Mouse (Mus musculus): Measurements from ENCODE around the gene Tmem132e. TPM values are rescaled to one million over a fixed set of nuclear protein-coding genes. Genes with fewer than 3 reads are reported as not detected.

Tmem132e gene
- not detected in 2 replicates for total RNA-seq (2014; fragmentation: Nextera tagmentation)
- total RNA-seq (2017) = not detected in 2 replicates

DNA sequence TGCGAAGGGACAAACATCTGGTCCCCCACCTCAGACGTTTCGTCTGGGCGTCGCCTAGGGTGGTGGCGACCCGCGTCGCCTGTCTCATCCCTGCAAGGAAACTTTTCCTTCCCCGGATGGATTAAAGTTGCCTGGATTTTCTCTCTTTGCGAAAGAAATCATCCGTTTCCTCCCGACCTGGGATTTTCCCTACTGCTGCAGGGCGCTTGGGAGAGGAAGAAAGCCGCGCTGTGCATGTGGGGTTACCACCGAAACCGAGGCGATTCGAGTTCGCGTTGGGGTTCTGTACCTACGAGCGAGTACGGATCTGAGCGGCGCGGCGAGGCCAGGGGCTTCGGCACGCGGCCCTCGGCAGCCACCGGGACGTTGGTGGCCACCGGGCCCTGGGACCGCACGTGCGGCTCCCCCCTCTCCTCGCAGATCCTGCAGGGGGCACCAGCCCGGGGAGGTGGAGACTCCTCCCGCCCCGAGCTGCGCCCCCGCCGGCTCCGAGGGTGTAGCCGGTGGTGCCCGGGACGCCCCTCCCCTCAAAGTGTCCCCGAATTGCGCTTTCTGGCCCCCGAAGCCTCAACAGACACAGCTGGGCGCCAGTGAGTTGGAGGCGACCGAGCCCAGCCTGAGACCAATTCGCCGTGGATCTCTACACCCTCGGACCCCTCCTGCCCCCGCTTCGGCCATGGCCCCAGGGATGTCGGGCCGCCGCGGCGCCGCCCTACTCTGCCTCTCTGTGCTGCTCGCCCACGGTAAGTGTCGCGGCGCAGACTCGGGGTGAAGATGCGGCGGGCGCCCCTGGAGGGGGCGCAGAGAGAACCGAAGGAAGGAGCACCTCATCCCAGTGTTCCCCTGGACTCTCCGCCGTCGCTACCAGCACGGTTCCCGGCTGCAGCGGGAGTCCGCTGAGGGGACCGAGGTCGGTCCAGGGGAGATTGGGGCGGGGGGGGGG is at the start of gene Tmem132e:
TSS of gene Tmem132e (plus strand) at position 530 of the 943 bp plus-strand sequence.
- ATAC-seq (replicated peaks; ENCODE audit: poor library complexity, severe bottlenecking) = no peak

DNA sequence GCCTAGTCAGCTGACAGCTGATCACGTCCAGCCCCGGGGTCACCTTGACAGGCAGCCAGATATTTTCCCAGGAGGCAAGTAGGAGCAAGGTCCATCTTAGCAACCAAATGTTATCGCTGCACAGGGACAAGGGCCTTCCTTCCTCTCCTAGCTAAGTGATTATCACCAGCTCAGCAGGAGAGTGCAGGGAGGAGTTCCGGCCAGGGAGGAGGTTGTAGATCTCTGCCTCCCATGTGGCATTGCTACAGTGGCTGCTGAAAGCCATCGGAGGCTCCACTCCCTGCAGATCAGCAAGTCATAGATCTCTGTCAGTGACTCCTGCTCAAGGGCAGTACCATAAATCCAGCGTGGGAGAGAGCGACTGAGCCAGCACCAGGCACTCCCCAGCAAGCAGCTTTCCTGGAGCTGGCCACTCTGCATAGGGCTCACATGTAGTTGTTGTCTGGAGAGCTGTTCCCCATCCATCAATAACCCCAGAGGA is 48.7 kb upstream of the Tmem132e start:
- ATAC-seq (replicated peaks; ENCODE audit: poor library complexity, severe bottlenecking) = no peak

DNA sequence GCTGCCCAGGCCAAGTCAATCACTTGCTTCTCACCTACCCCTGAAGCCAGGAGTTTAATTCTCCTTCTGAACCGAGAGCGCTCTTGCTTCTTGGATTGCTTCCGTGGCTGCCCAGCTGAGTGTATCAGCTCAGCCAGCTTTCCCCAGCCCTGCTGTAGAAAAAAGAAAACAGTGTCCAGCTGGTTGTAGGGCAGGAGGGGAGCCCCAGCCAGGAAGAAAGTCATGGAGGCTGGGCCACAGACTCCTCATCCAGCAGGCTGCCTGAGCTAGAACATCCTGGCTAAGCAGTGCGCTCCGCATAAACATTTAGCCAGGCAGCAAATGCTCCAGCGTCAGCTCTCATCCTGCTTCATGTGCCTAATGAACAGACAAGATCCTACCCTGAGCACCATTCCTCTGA is 48.3 kb upstream of the Tmem132e start:
- ATAC-seq (replicated peaks; ENCODE audit: poor library complexity, severe bottlenecking) = no peak

DNA sequence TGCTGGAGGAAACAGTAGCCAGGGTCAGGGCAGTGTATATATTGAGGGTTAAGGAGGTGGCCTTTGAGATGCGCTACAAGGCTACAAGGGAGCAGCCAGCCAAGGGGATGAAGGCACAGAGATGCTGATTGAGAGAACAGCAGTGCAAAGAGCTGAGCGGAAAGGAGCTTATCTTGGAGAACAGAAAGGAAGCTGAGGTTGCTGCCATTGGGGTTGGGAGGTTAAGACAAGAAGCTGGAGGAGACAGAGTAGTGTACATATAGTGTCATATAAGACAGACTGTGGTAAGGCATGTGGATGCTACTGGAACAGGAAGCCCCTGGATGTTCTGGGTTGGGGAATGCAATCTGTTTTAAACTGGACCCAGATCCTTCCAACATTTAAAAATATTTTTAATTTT is 47.8 kb upstream of the Tmem132e start:
- no peak for ATAC-seq (replicated peaks; ENCODE audit: poor library complexity, severe bottlenecking)

DNA sequence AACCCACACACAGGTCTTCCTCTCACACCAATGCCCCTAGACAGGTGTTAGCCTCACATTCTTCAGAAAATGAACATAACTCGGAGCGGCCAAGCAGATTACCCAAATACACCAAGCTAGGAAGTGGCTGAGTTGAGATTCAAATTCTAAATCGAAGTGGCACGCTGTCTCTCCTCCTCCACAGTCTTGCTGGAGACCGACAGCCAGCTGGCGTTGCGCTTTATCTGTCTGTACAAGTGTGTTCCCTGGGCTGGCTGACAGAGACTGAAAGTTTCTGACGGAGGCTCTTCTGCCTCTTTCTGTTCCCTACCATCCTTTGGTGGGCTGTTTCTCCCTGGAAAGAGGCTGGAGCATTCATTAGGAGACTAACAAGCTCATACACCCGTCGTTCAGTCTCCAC is 37.7 kb upstream of the Tmem132e start:
- no peak for ATAC-seq (replicated peaks; ENCODE audit: poor library complexity, severe bottlenecking)

DNA sequence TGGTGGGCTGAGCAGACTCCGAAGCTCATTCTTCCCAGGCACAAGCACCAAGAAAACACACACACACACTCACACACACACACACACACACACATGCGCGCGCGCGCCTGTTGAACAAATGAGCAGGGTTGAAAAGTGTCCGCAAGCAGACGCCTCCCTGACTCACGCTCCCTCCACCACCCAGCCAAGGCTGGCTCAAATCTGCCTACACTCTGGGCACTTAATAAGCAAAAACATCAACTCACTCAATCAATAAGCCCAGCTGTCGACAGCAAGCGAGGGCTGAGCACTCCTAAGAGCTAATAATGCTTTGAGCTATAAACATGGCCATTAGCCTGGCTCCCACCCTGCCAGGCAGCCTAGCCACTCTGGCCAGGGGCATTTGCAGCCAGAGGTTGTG is 18.5 kb upstream of the Tmem132e start:
- no peak for ATAC-seq (replicated peaks; ENCODE audit: poor library complexity, severe bottlenecking)

DNA sequence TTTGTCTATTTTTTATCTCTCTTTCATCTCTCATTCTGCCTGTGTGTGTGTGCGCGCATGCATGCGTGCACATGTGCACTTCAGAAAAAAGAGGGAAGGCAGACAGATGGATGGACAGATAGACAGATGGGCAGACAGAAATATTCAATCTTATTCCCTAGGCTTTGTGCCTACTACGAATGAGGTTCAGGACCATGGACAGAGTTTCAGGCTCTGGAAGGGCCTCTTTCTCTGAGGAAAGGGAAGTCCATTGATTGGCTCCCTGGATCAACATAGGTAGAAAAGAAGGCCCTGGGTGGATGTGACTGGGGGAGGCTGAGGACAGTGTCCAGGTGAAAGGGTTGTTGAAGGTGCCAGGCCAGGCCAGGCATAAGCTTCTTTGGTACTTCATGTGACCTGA is 17.1 kb upstream of the Tmem132e start:
- ATAC-seq (replicated peaks; ENCODE audit: poor library complexity, severe bottlenecking) = no peak

DNA sequence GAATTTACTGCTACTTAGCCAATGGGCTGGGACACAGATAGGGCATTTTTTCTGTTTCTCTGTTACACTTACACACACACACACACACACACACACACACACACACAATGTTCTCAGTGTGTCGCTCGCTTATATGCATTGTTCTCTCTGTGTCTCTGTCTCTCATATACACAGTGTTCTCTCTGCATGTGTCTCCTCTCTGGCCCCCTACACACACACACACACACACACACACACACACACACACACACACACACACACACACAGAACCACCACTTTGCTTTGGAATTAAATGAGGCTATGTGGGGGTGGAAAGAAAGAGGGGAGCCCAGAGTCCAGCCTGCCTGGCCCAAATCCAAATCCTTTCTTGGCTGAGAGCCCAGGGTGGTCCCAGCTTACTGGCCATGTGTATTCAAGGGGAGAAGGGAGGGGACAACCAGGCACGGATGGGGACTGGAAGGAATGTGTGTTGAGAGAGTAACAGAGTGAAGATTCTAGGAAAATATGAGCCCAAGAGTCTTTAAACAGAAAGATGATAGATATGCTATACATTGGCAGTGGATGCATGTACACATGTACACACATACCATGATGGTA is 8.0 kb upstream of the Tmem132e start:
- no peak for ATAC-seq (replicated peaks; ENCODE audit: poor library complexity, severe bottlenecking)

DNA sequence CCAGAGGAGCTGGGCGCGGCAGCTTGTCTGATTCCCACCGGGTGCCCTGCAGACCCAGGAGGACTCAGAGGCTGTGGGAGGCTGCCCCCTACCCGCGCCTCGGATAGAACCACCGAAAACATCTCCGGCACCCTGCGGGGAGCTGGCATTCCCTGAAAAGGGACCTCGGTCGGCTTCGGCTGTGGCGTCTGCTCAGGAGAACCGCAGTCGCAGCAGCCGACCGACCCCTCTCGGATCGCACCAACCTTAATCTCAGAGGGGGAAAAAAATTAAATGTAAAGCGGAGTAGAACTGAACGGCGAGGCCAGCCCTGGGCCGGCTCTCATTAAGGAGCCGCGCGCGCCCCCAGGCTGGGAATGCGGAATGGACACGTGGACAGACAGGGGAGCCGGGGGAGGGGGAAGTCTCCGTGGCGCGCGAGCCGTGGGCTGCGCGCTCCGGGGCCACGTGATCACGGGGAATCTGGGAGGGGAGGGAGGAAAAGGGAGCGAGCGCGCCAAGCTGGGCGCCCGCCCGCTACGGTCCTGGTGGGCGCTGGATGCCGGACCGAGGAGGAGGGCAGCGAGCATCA is 1.6 kb upstream of the Tmem132e start:
- ATAC-seq (replicated peaks; ENCODE audit: poor library complexity, severe bottlenecking) = no peak

DNA sequence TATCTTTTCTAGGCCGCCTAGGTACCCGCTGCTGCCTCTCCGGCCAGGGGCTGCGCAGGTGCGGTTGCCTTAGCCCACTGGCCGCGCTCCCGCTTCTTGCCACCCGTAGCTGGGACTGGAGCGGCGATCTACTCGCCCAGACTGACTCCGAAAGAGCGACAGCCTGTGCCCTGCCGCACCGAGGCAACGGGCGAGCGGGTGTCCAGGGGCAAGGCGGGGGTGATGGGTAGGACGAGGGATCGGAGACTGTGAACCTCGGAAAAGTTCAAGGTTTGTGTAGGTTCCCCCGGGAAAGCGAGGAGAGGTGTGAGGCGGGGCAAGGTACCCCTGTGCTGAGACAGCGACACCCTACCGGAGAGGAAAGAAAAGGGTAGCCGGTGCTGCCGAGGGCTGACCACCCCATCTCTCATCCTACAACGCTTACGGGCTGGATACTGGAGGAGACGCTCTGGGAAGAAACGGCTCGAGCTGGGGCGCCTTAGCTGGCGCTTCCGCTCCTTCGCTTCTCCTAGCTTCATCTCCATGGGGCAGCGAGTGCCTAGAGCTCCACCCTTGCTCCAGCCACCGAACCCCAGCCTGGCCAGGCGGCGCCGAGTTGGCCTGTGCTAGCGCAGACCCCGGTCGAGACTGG is 874 bp upstream of the Tmem132e start:
- no peak for ATAC-seq (replicated peaks; ENCODE audit: poor library complexity, severe bottlenecking)

DNA sequence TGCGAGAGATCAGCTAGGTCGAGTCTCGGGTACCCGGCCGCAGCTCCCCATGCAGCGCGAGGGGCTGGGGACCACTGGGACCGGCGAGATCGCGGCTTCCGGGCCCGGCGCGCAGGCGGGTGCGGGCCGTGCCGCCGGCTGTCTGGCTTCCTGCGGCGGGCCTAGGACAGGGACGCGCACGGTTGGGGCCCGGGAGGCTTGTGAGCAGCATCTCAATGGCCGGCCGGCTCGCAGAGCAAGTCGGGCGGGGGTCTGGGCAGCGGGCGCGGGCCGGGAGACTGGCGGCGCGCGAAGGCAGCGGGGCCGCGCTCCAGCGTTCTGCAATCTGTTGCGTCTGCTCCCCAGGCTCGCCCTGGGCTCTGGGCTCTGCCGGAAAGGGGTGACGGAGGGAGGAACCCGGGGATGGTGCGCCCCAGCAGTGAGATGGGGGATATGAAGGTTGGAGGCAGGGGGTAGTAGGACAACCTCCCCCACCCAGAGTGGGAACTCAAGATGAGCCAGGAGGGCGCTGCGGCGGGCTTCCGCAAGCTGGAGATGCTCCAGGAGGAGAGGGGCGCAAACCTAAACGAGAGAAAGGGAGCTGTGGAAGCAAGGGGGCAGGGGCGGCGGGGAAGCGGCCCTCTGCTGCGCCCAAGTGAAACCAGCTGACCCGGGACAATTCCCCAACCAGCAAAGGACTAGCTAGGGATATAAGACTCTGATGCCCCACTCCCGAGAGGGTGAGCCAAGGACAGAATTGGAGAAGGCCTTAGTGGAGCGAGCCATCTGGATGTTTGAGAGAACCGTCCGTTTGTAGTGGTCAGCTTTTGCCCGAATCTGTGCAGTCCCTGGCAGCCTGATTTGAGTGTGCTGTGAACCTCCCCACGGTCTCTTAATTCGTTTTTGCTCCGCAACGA is 944 bp downstream of the Tmem132e start:
- ATAC-seq (replicated peaks; ENCODE audit: poor library complexity, severe bottlenecking) = no peak

DNA sequence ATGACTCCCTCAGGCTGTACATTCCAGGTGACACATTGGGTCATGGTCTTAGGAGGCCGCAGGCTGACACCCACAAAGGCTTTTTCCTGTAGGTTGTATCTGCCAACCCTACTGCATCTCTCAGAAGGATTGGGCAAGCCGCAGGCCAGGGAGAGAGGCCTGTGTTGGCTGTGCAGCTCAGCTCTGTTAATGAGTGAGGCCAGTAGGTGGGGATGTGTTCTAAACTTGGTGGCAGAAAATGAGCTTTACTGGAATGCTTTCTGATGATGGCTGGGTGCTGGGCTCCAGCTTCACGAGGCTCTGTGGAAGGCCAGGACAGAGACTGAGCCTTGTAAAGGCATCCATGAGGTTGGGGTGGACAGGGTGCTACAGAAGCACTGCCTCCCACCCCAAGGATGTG is 3.6 kb downstream of the Tmem132e start:
- no peak for ATAC-seq (replicated peaks; ENCODE audit: poor library complexity, severe bottlenecking)

DNA sequence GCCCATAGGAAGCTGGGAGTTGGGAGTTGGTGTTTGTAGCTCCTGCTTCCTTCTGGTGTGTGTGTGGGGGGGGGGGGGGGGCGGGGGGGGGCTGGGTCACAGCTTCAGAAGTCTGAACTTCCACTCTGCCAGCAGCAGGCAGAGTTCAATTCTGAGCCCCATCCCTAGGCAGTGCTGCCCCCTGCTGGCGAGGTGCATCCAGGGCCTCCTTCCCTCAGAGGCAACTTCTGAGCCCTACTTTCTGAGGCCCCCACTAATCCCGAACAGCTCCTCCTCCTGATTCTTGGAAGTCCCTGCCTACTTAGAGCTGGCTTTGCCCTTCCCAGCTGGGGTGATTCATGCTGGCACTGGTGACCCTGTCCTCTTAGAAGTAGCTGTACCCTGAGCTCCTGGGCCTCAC is 10.9 kb downstream of the Tmem132e start:
- no peak for ATAC-seq (replicated peaks; ENCODE audit: poor library complexity, severe bottlenecking)

DNA sequence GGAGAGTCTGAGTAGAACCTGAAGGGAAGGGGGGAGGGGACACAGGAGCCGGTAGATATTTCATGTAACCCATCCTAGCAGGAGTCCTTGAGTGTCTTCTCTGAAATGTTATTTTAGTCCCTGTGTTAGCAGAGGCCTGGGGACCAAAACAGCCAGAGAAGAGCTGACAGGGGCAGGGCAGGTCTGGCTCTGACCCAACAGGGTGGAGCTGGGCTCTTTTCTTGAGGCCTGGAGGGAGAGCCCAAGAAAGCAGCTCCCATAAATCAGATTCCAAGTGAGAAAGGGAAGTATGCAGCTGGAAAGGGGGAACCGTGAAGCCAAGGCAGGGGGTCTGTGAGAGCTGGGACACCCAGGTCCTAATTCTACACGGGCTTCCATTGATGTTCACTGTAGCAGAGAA is 16.9 kb downstream of the Tmem132e start:
- ATAC-seq (replicated peaks; ENCODE audit: poor library complexity, severe bottlenecking) = no peak

DNA sequence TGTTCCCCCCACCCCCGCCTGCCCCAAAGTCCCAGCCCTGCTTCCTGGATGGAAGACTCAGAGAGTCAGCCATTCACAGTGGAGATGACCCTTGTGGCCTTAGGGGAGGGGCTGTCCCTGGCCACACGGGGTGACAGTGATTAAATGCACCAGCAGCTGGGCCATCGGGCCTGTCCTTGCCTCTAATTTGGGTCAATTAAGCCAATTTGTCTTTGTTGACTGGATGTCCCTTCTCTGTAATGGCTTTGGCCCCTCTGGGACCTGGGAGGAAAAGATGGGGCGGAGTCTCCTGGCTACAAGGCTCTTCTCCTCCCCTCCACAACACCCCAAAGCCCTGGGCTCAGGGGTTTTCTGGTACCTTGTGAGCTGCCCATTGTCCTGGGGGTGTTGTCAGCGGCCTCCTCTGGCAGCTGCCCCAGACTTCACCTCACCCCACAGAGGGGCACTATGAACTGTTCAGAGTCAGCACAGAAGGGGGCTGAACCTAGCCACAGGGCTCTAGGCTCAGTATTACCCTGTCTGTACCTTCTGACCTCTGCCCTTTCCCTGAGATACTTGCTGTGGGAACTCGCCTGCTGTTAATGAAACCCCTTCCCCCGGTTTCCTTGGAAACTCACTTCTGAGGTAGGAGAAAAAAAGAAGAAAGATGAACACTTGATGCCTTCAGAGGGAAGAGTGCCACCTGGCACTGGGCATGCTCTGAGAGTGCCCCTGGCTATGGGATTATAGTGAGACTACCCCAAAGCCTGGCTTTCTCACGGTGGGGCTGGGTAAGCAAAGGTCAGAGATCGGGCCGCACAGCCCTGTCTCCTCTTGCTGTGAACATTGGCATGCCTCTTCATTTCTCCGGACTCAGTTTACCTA is 17.9 kb downstream of the Tmem132e start:
- ATAC-seq (replicated peaks; ENCODE audit: poor library complexity, severe bottlenecking) = no peak

DNA sequence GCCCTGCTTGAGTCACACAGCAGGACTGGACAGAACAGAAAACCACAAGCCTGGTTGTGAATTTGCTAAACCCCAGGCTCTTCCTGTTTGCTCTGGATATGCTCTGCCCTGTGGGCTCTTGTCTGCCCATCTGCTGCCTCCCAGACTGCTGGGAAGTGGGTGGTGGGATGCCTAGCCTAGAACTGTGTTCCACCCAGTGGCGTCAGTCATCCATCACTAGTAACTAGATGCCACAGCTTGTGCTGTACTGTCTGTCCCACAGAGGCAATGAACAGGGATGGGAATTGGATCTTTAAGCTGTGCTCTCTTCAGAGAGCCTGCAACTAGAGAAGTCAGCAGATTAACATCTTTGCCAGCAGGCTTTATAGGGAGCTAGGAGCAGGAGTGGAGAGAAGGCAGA is 23.8 kb downstream of the Tmem132e start:
- ATAC-seq (replicated peaks; ENCODE audit: poor library complexity, severe bottlenecking) = no peak

DNA sequence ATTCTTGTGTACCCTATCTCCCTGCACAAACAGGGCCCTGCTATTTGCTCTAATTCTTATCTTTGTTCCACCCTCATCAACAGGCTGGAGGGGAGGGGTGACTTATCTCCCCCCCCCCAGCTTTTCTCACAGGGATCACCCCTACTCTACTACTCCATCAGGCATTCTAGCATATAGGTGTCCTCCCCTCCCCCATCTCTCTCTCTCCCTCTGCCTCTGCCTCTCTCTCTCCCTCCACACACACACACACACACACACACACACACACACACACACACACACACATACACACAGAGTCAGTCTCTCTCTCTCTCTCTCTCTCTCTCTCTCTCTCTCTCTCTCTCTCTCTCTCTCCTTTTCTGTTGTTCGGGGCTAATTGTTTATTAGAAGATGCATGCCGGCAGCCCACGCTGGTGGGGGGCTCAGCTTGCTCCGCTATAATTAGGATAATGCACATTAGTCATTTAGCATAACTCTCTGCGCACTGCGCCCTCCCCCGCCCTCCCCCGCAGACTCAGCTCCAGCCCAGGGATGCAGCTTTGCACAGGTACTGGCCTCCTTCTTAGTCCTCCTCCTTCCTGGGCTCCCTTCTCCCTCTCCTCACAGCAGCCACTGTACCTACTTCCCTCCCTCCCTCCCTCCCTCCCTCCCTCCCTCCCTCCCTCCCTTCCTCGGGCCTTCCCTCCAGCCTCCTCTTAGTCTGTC is 29.8 kb downstream of the Tmem132e start:
- ATAC-seq (replicated peaks; ENCODE audit: poor library complexity, severe bottlenecking) = no peak

DNA sequence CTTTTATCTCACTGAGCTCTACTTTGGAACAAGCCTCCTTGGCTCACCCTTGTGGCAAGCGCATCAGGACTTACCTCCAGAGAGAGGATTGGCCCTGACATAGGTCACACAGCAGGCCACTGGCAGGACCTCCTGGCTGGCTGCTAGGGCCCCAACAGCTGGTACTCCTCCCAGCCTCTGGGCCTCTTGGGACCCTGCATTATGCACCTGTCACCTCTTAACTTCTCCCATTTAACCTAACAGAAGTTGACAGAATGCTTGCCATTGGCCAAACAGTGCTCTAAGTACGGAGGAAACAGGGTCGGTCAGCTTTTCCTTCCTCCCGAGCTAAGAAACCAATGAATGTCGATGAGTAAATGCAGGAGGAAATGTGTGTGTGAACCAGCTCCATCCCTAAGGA is 33.2 kb downstream of the Tmem132e start:
- no peak for ATAC-seq (replicated peaks; ENCODE audit: poor library complexity, severe bottlenecking)

All from granulocyte monocyte progenitor cell, adult 5-6 weeks (primary cell).